Mouse (Mus musculus) T-helper 17 cell (primary cell): ENCODE data around the gene Smok3a.
"Not testable (repeated sequence)": the region's sequence is repeated elsewhere in the genome, so short reads cannot be mapped to it uniquely, and the experiment has no call there.

Source experiments
- in situ Hi-C, 2 experiments: fragments of 300-600 bp; cut with MboI, MseI; formaldehyde crosslinking; loops; 1 replicate in 1 of 2; 2 replicates in 1 of 2; pipeline ENCODE4 v1.15.1; 2025; ENCODE audit warnings: high pct_unique_total_duplicates in 2 of 2

Gene Smok3a

GRCm38 (mm10) chr5:138020961-138021479 lies at the start of gene Smok3a, which contains the start of gene Smok3b:
Smok3a (plus strand) TSS chr5:138021261.
Smok3b (plus strand) TSS chr5:138021429.
- in situ Hi-C loops: not testable (repeated sequence)

GRCm38 (mm10) chr5:137973161-137973560 lies 47.9 kb upstream of the Smok3a start:
- in situ Hi-C loops: no loop called here

- in situ Hi-C loops: no loop called here
These were observed 47.3 kb upstream of the Smok3a start for GRCm38 (mm10) chr5:137973738-137974137.

DNA sequence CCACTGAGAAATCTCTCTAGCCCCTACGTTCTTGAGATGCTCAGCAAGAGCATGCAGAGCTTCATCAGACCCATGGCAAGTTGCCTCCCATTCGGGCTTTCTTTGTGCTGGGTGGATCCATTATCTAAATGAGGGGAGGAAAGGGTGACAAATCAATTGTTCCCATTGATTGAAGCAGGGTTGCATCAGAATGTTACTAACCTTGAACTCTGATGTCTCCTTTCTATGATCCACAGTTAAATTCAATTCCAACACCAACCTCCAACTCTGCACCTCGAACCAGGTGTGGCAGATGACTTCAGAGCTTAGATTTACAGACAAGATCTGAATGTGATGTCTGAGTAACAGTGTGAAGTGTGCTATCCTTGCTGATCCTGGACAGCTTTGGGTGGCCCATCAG lies 46.3 kb upstream of the Smok3a start:
- in situ Hi-C loops: no loop called here

DNA sequence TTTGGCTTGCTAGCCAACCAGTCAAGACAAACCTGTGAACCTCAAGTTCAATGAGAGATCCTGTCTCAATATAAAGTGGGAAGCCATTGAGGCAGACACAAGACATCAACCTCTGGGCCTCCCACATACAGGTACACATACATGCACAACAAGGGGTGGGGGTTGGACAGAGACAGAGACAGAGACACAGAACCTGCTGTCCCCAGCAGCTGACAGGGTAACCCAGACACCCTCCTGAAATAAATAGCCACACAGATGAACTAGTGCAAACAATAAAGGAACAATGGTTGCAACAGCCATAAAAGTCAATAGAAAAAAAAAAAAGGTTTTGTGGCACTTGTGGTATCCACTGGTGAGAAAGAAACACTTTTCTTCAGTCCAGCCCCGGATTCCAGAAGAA lies 45.6 kb upstream of the Smok3a start:
- in situ Hi-C loops: no loop called here

- in situ Hi-C loops: no loop called here
These were observed 43.8 kb upstream of the Smok3a start for GRCm38 (mm10) chr5:137977291-137977690.

DNA sequence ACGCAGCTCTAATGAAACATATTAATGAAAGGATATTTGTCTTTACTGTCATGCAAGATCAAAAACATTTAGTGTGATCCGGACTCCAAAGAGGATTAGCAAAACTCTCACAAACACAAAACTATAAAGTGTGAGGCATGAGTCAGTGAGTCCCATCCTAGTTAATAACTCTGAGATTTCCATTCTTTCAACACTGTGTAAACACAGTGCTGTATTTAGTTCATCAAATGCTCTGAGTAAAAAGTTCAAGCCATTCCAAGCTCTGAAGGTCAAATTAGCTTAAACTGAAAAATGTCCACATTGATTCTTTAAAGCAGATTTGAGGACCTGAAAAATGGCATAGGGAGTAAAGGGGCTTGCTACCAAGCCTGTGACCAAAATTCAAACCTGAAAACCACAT lies 42.0 kb upstream of the Smok3a start:
- in situ Hi-C loops: no loop called here

DNA sequence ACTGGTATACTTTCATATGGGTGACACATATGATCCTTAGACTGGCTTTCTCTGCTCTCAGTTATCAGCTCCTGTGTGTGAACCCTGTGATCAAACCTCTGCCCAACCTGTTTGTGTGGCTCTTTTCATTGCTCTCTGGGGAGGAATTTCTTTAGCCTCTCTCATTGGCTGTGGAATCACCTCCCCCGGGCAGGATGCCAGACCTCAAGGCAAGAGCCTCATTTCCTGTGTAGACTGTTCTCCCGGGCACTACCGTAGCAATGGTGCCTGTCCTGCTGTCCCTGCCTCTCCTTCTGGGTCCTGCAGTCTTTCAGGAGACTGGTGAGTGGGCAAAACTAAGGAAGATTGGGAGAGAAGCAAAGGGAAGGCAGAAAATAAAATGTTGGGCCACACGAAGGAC lies 39.8 kb upstream of the Smok3a start, which contains the start of gene Azgp1:
Gene Azgp1, plus strand, starts transcription at position 221 of the 400 bp plus-strand sequence.
- in situ Hi-C loops: no loop called here

GRCm38 (mm10) chr5:137986351-137986750 lies 34.7 kb upstream of the Smok3a start:
- in situ Hi-C loops: no loop called here

DNA sequence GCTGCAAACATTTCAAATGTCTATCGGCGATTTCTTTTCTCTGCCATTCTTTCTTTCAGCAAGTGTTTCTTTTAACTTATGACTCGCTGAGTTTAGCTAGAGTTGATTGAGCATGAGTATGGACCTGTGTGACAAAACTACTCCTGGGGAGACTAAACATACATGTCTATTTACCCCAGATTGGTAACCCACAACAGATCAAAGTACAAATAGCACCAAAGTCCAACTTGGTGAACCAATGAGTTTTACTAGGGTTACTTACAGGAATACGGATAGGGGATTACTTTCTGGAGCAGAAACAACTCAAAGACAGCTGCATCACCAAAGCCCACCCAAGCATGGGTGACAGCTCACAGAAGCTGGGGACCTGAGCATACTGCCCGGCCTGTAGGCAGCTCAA lies 11.6 kb upstream of the Smok3a start:
- in situ Hi-C loops: no loop called here

- in situ Hi-C loops: loop anchor here in 1 of 2 experiments (5.0 kb wide), 1 partner anchor 40 kb away; the partner anchor contains the start of gene Smok3c
These were observed 8.7 kb upstream of the Smok3a start for GRCm38 (mm10) chr5:138012382-138012781.

DNA sequence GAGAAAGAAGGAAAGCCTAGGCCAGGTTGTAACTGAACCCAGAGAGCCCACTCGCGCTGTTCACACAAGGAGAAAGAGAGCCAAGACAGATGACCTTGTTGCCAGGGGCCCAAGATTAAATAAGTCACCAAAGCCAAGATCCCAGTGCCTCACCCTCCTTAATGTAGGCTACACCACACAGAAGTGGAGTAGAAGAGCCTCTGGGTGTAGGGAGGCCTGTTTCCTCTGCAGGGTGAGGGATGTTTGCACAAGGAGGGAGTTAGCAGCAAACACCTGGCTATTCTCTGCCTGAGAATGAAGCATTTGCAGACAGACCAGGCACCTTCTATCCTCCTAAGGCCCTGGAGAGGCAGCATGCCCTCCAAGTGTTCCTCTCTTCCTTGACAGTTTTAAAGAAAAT lies 4.5 kb upstream of the Smok3a start:
- in situ Hi-C loops: loop anchor here in 1 of 2 experiments (5.0 kb wide), 1 partner anchor 36 kb away; the partner anchor contains the start of gene Smok3c

DNA sequence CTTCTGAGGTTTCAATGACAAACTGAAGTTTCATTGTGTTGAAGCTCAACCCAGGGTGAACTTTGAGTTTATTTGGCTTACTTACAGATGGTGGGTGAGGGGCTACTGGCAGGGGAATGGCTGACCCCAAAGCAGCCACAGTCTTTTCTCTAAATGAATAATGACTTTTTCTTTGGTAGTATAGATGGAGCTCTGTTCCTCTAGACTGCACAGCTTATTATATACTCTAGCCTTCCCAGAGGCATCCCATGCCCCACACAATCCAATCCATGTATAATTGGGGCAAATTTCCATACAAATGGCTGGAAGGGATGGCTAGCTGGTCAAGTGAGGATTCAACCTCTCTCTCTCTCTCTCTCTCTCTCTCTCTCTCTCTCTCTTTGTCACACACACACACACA lies 4.1 kb upstream of the Smok3a start:
- in situ Hi-C loops: loop anchor here in 1 of 2 experiments (5.0 kb wide), 1 partner anchor 35 kb away; the partner anchor contains the start of gene Smok3c

DNA sequence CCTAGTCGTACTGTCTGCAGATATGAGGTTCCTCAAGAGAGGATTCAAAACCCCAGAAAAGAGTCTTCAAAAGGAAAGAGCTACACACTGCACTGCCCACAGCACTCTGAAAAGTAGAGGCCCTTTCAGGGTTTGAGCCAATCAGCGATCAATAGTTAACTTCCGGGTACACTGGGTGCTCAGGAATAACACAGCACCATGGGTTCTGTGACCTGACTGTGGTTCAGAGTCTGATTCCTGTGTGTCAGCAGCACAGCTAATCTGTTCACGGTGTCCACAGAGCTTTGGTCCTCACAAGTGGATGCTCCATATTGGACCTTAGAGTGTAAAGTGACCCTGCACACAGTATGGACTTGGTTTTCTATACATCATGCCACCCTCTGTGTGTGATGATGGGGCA lies 1.5 kb upstream of the Smok3a start:
- in situ Hi-C loops: loop anchor here in 1 of 2 experiments (5.0 kb wide), 1 partner anchor 33 kb away; the partner anchor contains the start of gene Smok3c

- in situ Hi-C loops: loop anchor here (5.0 kb wide), 2 partner anchors 36 to 41 kb away; no protein-coding TSS in a partner anchor
These were observed 31.8 kb downstream of the Smok3a start, which contains the start of gene Smok3c for GRCm38 (mm10) chr5:138052894-138053293. Smok3c (plus strand) TSS chr5:138053194.

- in situ Hi-C loops: no loop called here
These were observed 52.7 kb downstream of the Smok3a start for GRCm38 (mm10) chr5:138073803-138074202.

DNA sequence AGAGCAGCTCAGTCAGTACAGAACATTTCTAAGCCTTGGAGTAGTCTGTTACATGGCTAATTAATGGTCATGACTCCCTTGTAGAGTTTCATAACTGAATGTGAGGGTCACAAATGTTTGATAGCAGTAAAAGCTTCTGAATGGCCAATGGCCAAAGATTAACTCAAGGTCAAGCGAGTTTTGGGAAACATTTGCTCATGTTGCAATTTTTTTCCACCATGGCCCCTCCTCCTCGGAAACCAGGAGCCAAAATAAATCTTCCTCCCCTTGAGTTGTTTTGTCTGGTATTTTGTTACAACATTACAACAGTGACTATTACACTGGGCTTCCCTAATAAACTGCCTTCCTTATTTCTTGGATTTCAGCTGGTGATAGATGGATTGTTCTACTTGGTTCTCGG lies 54.6 kb downstream of the Smok3a start:
- in situ Hi-C loops: no loop called here

DNA sequence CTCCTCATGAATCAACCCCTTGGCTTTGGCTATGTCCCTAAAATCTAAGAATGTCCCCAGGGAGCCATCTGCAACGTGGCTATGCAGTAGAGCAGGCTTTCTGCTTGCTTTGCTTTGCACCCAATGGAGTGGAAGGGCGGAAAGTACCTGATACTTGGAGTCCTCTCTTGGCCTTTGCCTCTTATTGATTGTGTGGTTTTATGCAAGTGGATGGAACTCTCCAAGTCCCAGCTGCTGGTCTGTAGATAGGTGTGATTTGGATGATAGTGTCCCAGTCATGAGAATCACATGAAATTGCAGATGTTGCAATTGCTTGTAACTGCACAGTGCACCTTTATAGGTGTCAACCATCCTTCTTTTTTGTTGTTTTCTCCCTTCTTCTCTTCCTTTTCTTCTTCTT lies 55.1 kb downstream of the Smok3a start:
- in situ Hi-C loops: no loop called here

DNA sequence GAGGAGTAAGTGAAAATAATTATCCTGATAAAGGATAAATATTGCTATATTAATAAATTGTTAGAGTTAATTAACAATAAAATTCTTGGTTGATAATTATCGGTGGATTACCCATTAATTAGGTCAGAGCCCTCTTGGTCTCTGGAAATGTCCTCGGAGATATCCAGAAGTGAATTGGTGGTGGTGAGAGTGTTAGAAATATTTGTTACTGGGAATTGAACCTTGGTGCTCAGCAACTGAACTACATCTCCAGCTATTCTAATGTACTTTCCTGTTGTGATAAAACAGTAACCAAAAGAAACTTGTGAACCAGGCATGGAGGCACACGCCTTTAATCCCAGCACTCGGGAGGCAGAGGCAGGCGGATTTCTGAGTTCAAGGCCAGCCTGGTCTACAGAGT lies 59.4 kb downstream of the Smok3a start:
- in situ Hi-C loops: loop anchor here in 1 of 2 experiments (5.0 kb wide), 1 partner anchor 57 kb away; no protein-coding TSS in a partner anchor

DNA sequence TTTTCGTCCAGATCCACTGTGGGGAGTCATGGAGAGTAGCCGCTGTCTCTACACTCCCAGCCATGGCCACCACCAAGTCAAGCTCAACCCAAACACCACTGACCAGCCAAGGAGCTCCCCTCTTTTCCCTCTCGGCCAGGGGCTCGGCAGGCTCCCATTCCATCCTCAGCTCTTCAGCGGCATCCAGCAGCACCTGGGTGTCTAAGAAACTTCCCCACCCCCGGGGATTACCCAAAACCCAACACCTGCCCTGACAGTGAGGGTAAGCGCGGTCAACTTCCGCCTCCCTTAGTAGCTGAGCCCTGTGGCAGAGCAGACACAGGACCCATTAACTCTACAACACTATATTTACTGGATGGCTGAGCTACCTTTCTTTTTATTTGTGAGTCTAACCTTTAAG lies 60.4 kb downstream of the Smok3a start:
- in situ Hi-C loops: loop anchor here in 1 of 2 experiments (5.0 kb wide), 1 partner anchor 56 kb away; no protein-coding TSS in a partner anchor

DNA sequence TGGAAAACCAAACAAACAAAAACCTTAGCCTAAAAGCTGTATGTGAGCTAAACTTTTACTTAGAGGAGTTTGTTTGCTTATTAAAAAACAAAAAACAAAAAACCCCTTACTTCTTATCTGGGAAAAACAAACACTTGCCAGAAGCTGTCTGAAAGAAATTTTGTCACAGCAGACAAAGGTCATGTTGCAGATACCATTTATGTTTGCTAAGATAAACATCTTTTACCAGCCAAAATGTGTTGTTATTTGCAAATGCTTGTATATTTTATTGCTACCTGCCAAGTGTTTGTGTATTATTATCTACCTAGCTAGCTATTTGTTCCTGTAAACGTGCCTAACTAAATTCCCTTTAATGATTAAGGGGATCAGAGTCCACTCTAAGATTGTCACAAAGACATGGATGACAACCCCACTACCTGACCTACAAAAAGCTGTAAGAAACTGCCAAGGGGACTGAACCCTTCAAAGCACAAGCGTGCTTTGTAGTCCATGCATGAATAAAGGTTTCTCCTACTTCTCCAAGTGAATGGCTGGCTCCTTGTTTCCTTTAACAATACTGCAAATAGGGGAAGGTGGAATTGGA lies 62.3 kb downstream of the Smok3a start:
- in situ Hi-C loops: loop anchor here in 1 of 2 experiments (5.0 kb wide), 1 partner anchor 54 kb away; no protein-coding TSS in a partner anchor

DNA sequence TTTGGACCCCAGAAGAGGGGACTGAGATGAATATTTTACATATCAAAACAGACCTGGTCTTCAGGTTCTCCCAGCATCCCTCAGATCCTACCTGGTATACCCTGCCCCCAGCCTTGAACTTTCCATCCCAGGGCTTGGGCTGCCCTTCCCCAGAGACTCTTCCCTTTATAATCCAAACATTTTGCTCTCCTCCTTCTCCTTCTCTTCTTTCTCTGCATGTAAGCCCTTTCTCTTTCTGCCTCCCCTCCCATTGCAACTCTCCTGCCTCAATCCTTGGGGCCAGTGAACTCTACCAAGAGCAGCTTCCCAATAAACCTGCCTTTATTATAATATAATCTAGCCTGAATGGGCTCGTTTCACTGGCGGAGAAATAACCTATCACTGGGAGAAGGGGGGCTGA lies 62.9 kb downstream of the Smok3a start:
- in situ Hi-C loops: loop anchor here in 1 of 2 experiments (5.0 kb wide), 1 partner anchor 53 kb away; no protein-coding TSS in a partner anchor
